Mouse (Mus musculus): Measurements from ENCODE around the gene Dmpk. TPM values are rescaled to one million over a fixed set of nuclear protein-coding genes. Genes with fewer than 3 reads are reported as not detected.
A peak's percentile ranks its signal among the peaks of the same experiment; 100 is the strongest.

Dmpk gene
- polyA plus RNA-seq, 1 experiment from 2014 or later, result 13.9 TPM

DNA sequence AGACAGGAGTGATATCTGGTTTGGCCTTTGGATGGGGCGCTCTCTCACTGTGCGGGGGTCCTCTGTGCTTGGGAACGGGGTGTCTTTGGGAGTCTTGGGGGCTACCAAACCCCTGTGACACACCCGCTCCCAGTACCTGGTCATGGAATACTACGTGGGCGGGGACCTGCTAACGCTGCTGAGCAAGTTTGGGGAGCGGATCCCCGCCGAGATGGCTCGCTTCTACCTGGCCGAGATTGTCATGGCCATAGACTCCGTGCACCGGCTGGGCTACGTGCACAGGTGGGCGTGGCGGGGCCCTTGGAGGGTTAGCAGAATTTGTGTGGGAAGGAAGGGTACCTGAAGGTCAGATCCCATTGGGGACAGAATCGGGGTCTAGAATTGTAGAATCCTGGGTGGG is 3.1 kb downstream of the Dmpk start:
- no peak for ATAC-seq (ENCODE audit: insufficient read depth)
- H3K9me3 ChIP-seq (replicated peaks), result no peaks in the 10 kb centered on the region
- H3K9ac ChIP-seq, result no peak overlapping the region
- 55% methylated on average over 18 of the region's 18 CpGs for WGBS (ENCODE audit: insufficient replicate concordance)
- H3K27me3 ChIP-seq, result peaks cover 94% of the 10 kb centered on the region
- peaks cover 61% of the 10 kb centered on the region for H3K4me1 ChIP-seq (replicated peaks)
- H3K36me3 ChIP-seq (replicated peaks), result peaks cover 9% of the 10 kb centered on the region; the same call in 1 of the 2 replicates
- H3K27ac ChIP-seq (replicated peaks), result no peak overlapping the region
- no peak overlapping the region for H3K4me3 ChIP-seq (replicated peaks)
- H3K4me2 ChIP-seq, result peak overlapping the region; percentile 62

DNA sequence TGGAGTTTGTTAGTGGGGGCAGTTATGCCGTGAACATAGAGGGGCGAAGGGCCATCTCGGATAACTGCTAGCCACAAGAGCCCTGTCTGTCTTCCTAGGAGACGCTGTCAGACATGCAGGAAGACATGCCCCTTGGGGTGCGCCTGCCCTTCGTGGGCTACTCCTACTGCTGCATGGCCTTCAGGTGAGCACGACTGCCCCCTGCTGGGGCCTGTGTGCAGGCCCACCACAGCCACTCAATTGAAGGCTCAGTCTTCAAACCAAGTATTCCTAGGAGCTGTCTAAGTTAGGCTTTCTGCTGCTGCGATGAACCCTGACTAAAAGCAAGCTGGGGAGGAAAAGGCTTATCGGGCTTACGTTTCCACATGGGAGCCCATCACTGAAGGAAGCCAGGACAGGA is 5.2 kb downstream of the Dmpk start:
- 23% methylated on average over 10 of the region's 10 CpGs for WGBS (ENCODE audit: insufficient replicate concordance)
- peaks cover 64% of the 10 kb centered on the region for H3K4me1 ChIP-seq (replicated peaks)
- no peak for ATAC-seq (ENCODE audit: insufficient read depth)

DNA sequence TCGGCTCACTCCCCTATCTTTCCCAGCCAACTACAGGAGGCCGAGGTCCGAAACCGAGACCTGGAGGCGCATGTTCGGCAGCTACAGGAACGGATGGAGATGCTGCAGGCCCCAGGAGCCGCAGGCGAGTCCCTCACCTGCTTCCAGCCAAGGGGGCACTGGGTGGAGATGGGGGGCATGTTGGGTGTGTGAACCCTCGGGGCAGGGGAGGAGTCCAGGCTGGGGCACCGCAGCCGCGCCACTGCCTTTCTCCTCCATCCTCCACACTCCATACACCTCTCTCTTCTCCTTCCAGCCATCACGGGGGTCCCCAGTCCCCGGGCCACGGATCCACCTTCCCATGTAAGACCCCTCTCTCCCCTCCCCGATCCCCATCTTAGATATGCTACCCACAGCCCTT is 8.3 kb downstream of the Dmpk start:
- peaks cover 64% of the 10 kb centered on the region for H3K4me1 ChIP-seq (replicated peaks)
- peak overlapping the region; percentile 96; the same call in 1 of the 2 replicates for H3K4me2 ChIP-seq
- 27% methylated on average over 17 of the region's 17 CpGs for WGBS (ENCODE audit: insufficient replicate concordance)
- H3K4me3 ChIP-seq (replicated peaks), result no peak overlapping the region
- no peak for ATAC-seq (ENCODE audit: insufficient read depth)
- no peak overlapping the region for H3K27ac ChIP-seq (replicated peaks)
- H3K36me3 ChIP-seq (replicated peaks), result no peaks in the 10 kb centered on the region
- H3K9me3 ChIP-seq (replicated peaks), result no peaks in the 10 kb centered on the region
- H3K27me3 ChIP-seq, result peaks cover 98% of the 10 kb centered on the region
- no peak overlapping the region for H3K9ac ChIP-seq

More for the DNA sequence above, 5.2 kb downstream of the Dmpk start:
- H3K27ac ChIP-seq (replicated peaks), result no peak overlapping the region
- no peak overlapping the region for H3K4me2 ChIP-seq
- H3K27me3 ChIP-seq, result peaks cover 96% of the 10 kb centered on the region
- H3K9ac ChIP-seq, result no peak overlapping the region
- H3K9me3 ChIP-seq (replicated peaks), result no peaks in the 10 kb centered on the region
- no peaks in the 10 kb centered on the region for H3K36me3 ChIP-seq (replicated peaks)
- no peak overlapping the region for H3K4me3 ChIP-seq (replicated peaks)

DNA sequence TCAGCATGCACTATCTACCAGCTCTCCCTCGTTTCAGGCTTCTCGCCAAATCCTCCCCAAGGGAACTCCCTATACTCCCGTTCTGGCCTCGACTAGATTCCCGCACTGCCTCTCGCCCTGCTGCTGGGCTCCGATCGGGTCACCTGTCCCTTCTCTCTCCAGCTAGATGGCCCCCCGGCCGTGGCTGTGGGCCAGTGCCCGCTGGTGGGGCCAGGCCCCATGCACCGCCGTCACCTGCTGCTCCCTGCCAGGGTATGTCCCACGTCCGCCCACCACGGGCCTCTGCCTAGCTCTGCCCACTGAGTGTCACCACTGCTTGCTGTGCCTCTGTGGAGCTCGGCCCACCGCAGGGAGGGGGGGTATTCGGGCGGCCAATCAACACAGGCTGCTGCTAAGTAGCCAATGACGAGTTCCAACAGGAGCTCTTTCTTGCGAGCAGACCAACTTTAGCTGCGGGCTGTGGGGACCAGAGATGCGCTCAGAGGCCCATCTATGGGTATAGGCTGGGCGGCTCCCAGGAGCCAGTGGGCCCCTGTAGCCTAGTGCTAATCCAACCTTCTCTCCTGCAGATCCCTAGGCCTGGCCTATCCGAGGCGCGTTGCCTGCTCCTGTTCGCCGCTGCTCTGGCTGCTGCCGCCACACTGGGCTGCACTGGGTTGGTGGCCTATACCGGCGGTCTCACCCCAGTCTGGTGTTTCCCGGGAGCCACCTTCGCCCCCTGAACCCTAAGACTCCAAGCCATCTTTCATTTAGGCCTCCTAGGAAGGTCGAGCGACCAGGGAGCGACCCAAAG is 8.9 kb downstream of the Dmpk start:
- Histone ChIP-seq H3K27me3 (peaks cover 98% of the 10 kb centered on the region), H3K4me2 (peak overlapping the region; percentile 96), H3K9ac (peak overlapping the region; percentile 15; the same call in 1 of the 2 replicates), H3K4me1 (replicated peaks) (peaks cover 65% of the 10 kb centered on the region), H3K36me3 (replicated peaks) (no peaks in the 10 kb centered on the region), H3K4me3 (replicated peaks) (peak overlapping the region; percentile 67), H3K27ac (replicated peaks) (no peak overlapping the region), H3K9me3 (replicated peaks) (no peaks in the 10 kb centered on the region)
- 9% methylated on average over 38 of the region's 38 CpGs for WGBS (ENCODE audit: insufficient replicate concordance)
- ATAC-seq (ENCODE audit: insufficient read depth), result peak; percentile 20

DNA sequence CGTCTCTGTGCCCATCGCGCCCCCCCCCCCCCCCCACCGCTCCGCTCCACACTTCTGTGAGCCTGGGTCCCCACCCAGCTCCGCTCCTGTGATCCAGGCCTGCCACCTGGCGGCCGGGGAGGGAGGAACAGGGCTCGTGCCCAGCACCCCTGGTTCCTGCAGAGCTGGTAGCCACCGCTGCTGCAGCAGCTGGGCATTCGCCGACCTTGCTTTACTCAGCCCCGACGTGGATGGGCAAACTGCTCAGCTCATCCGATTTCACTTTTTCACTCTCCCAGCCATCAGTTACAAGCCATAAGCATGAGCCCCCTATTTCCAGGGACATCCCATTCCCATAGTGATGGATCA is 9.5 kb downstream of the Dmpk start:
- Histone ChIP-seq H3K27me3 (peaks cover 98% of the 10 kb centered on the region), H3K27ac (replicated peaks) (peak overlapping the region; percentile 55), H3K36me3 (replicated peaks) (no peaks in the 10 kb centered on the region), H3K4me2 (peak overlapping the region; percentile 96), H3K9me3 (replicated peaks) (no peaks in the 10 kb centered on the region), H3K9ac (peak overlapping the region; percentile 60; the same call in 1 of the 2 replicates), H3K4me3 (replicated peaks) (peak overlapping the region; percentile 67), H3K4me1 (replicated peaks) (peaks cover 59% of the 10 kb centered on the region)
- peak; percentile 61 for ATAC-seq (ENCODE audit: insufficient read depth)
- WGBS (ENCODE audit: insufficient replicate concordance), result 3% methylated on average over 13 of the region's 15 CpGs

DNA sequence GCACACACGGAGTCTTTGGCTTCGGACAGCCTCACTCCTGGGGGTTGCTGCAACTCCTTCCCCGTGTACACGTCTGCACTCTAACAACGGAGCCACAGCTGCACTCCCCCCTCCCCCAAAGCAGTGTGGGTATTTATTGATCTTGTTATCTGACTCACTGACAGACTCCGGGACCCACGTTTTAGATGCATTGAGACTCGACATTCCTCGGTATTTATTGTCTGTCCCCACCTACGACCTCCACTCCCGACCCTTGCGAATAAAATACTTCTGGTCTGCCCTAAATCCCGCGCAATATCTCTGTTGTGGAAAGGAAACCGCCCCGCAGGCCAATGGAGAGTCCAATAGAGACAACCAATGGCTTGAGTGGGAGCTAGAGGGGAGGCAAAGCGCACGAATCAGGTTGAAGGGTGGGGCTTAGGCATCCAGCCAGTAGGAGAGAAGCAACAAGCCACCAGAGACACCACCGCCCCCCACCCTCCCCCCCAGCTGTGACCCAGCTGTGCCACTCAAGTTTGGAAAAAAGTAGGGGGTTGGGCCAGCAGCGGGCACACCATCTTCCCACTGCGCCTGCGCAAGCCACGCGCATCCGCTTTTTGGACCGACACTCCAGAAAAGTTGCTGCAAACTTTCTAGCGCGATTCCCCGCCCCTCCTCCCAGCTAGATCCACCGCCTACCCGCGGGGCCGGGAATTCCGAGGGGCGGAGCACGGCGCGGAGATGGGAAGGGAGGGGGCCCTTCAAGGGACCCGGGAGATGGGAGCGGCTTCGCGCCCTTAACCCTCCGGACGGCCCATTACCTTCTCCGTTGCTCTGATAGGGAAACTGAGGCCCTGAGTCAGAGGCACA is 10.1 kb downstream of the Dmpk start:
- under 1% methylated on average over 45 of the region's 45 CpGs for WGBS (ENCODE audit: insufficient replicate concordance)
- H3K4me2 ChIP-seq, result peak overlapping the region; percentile 96
- H3K4me3 ChIP-seq (replicated peaks), result peak overlapping the region; percentile 67
- peak; percentile 79 for ATAC-seq (ENCODE audit: insufficient read depth)
- no peaks in the 10 kb centered on the region for H3K9me3 ChIP-seq (replicated peaks)
- peaks cover 59% of the 10 kb centered on the region for H3K4me1 ChIP-seq (replicated peaks)
- H3K9ac ChIP-seq, result peak overlapping the region; percentile 60
- H3K27ac ChIP-seq (replicated peaks), result peak overlapping the region; percentile 84
- H3K27me3 ChIP-seq, result peaks cover 96% of the 10 kb centered on the region
- no peaks in the 10 kb centered on the region for H3K36me3 ChIP-seq (replicated peaks)

DNA sequence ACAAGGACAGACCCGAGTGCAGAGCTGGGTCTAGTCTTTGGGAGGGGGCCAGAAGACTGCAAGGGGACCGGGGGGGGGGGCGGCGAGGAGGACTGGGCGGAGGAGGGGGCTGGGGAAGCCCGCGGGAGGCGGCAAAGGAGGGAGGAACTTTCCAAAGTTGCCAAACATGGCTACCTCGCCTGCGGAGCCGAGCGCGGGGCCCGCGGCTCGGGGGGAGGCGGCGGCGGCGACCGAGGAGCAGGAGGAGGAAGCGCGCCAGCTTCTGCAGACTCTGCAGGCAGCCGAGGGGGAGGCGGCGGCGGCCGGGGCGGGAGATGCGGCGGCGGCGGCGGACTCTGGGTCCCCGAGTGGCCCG is 10.8 kb downstream of the Dmpk start, which contains the start of gene Six5:
Gene Six5, plus strand, starts transcription at position 124 of the 355 bp plus-strand sequence.
- no peak for ATAC-seq (ENCODE audit: insufficient read depth)
- no peaks in the 10 kb centered on the region for H3K36me3 ChIP-seq (replicated peaks)
- peaks cover 96% of the 10 kb centered on the region for H3K27me3 ChIP-seq
- WGBS (ENCODE audit: insufficient replicate concordance), result 1% methylated on average over 32 of the region's 36 CpGs
- peak within 1 kb of the TSS; percentile 67 for H3K4me3 ChIP-seq (replicated peaks)
- H3K4me2 ChIP-seq, result peak within 1 kb of the TSS; percentile 96
- H3K9me3 ChIP-seq (replicated peaks), result no peaks in the 10 kb centered on the region
- H3K9ac ChIP-seq, result peak within 1 kb of the TSS; percentile 60
- H3K27ac ChIP-seq (replicated peaks), result peak within 1 kb of the TSS; percentile 84
- peaks cover 59% of the 10 kb centered on the region for H3K4me1 ChIP-seq (replicated peaks)

DNA sequence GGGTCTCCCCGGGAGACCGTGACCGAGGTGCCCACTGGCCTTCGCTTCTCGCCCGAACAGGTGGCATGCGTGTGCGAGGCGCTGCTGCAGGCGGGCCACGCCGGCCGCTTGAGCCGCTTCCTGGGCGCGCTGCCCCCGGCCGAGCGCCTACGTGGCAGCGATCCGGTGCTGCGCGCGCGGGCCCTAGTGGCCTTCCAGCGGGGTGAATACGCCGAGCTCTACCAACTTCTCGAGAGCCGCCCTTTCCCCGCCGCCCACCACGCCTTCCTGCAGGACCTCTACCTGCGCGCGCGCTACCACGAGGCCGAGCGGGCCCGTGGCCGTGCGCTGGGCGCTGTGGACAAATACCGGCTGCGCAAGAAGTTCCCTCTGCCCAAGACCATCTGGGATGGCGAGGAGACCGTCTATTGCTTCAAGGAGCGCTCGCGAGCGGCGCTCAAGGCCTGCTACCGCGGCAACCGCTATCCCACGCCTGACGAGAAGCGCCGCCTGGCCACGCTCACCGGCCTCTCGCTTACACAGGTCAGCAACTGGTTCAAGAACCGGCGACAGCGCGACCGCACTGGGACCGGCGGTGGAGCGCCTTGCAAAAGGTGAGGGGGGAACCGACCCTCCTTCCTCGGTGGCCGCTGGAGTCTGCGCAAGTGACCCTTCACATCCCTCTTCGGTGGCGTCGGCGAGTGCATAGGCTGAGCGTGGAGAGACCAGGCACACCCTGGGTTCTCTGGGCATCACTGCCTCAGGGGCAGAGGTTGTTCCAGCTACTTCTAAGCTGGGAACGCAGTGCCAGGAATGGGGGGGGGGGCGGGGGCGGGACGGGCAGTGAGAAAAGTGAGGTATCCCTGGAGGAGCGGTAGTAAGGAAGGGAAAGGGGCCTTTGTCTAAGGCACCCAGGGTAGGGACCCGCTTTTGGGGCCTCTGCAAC is 11.4 kb downstream of the Dmpk start:
- no peak for ATAC-seq (ENCODE audit: insufficient read depth)
- peak overlapping the region; percentile 67 for H3K4me3 ChIP-seq (replicated peaks)
- no peaks in the 10 kb centered on the region for H3K36me3 ChIP-seq (replicated peaks)
- WGBS (ENCODE audit: insufficient replicate concordance), result under 1% methylated on average over 87 of the region's 87 CpGs
- no peaks in the 10 kb centered on the region for H3K9me3 ChIP-seq (replicated peaks)
- peaks cover 95% of the 10 kb centered on the region for H3K27me3 ChIP-seq
- peaks cover 59% of the 10 kb centered on the region for H3K4me1 ChIP-seq (replicated peaks)
- H3K27ac ChIP-seq (replicated peaks), result peak overlapping the region; percentile 84
- H3K9ac ChIP-seq, result peak overlapping the region; percentile 60
- peak overlapping the region; percentile 96 for H3K4me2 ChIP-seq

DNA sequence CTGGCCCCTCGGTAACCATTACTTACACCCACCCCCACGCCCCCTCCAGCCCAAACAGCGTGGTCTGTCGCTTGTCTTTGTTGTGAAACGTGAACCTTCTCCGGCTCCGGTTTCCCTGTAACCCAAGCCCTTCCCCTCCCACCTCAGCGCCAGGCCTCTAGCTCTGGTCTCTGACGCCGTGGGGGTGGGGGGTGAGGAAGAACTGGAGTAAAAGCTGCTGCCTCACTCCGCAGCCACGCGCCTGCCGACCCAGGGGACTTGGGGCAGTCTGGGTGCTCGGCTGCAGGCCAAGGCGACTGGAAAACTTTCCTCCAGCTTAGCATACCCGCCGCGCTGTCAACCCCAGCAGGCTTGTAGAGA is 12.1 kb downstream of the Dmpk start:
- no peak for ATAC-seq (ENCODE audit: insufficient read depth)
- H3K27ac ChIP-seq (replicated peaks), result no peak overlapping the region; the same call in 1 of the 2 replicates

DNA sequence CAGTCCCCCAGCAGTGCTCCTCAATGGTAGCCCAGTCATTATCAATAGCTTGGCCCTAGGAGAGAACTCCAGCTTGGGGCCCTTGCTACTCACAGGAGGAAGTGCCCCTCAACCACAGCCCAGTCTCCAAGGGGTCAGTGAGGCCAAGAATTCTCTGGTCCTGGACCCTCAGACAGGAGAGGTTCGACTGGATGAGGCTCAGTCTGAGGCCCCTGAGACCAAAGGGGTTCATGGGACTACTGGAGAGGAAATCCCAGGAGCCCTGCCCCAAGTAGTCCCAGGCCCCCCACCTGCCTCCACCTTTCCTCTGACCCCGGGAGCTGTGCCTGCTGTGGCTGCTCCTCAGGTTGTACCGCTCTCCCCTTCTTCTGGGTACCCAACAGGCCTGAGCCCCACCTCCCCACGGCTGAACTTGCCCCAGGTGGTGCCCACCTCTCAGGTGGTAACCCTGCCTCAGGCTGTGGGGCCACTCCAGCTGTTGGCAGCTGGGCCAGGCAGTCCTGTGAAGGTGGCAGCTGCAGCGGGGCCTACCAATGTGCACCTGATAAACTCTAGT is 12.8 kb downstream of the Dmpk start:
- Histone ChIP-seq H3K9me3 (replicated peaks) (no peaks in the 10 kb centered on the region), H3K4me3 (replicated peaks) (no peak overlapping the region), H3K4me2 (peak overlapping the region; percentile 96), H3K4me1 (replicated peaks) (peaks cover 59% of the 10 kb centered on the region), H3K9ac (no peak overlapping the region), H3K36me3 (replicated peaks) (no peaks in the 10 kb centered on the region), H3K27me3 (peaks cover 88% of the 10 kb centered on the region), H3K27ac (replicated peaks) (no peak overlapping the region)
- 42% methylated on average over 5 of the region's 5 CpGs for WGBS (ENCODE audit: insufficient replicate concordance)
- no peak for ATAC-seq (ENCODE audit: insufficient read depth)

More for the DNA sequence above, 12.1 kb downstream of the Dmpk start:
- Histone ChIP-seq H3K27me3 (peaks cover 95% of the 10 kb centered on the region), H3K9me3 (replicated peaks) (no peaks in the 10 kb centered on the region), H3K4me2 (peak overlapping the region; percentile 96), H3K4me1 (replicated peaks) (peaks cover 59% of the 10 kb centered on the region), H3K9ac (no peak overlapping the region), H3K36me3 (replicated peaks) (no peaks in the 10 kb centered on the region), H3K4me3 (replicated peaks) (peak overlapping the region; percentile 67)
- 4% methylated on average over 19 of the region's 19 CpGs for WGBS (ENCODE audit: insufficient replicate concordance)

Measured in liver, embryonic 15.5 days (tissue).